Mouse (Mus musculus) stomach, embryonic 15.5 days (tissue): ENCODE results near the gene Emb. TPM values are rescaled to one million over a fixed set of nuclear protein-coding genes. Genes with fewer than 3 reads are reported as not detected.
"Not testable (repeated sequence)": the region's sequence is repeated elsewhere in the genome, so short reads cannot be mapped to it uniquely, and the experiment has no call there.

ENCODE experiments used
- ATAC-seq: fragments of 200-750 bp; cut with Nextera tagmentation; 2 replicates; pipeline ENCODE4 v1.8.0; 2017; ENCODE audit warnings: low read depth, moderate number of reproducible peaks, moderate TSS enrichment; ENCODE audit not compliant: insufficient read depth, low FRiP score
- H3K27ac ChIP-seq: fragments of 300-500 bp; sonication (generic); 2 replicates; pipeline ENCODE4 v1.5.1; 2015; ENCODE audit warnings: mild to moderate bottlenecking, inconsistent platforms
- H3K27me3 ChIP-seq: fragments of 300-500 bp; sonication (generic); replicated peaks from 2 replicates; pipeline ENCODE4 v1.6.1; 2015; ENCODE audit warnings: inconsistent platforms
- H3K36me3 ChIP-seq: fragments of 300-500 bp; sonication (generic); 2 replicates; pipeline ENCODE4 v1.6.1; 2015; ENCODE audit warnings: inconsistent platforms
- H3K4me1 ChIP-seq: fragments of 300-500 bp; sonication (generic); 2 replicates; pipeline ENCODE4 v1.6.1; 2015; ENCODE audit warnings: inconsistent platforms
- H3K4me2 ChIP-seq: fragments of 300-500 bp; sonication (generic); 2 replicates; pipeline ENCODE4 v1.6.1; 2015; ENCODE audit warnings: mild to moderate bottlenecking, inconsistent platforms
- H3K4me3 ChIP-seq: fragments of 300-500 bp; sonication (generic); replicated peaks from 2 replicates; pipeline ENCODE4 v1.5.1; 2015; ENCODE audit warnings: inconsistent platforms
- H3K9ac ChIP-seq: fragments of 300-500 bp; sonication (generic); 2 replicates; pipeline ENCODE4 v1.6.1; 2015; ENCODE audit warnings: inconsistent platforms
- H3K9me3 ChIP-seq: fragments of 300-500 bp; sonication (generic); 2 replicates; pipeline ENCODE4 v1.6.1; 2016; ENCODE audit warnings: inconsistent platforms
- WGBS: fragments of 180-500 bp; shearing (Covaris S2); methylation state at CpG from one replicate; pipeline ENCODE4 v1.1.7; 2015; 5-methylcytosine and 5-hydroxymethylcytosine counted together
- polyA plus RNA-seq: library from polyadenylated mRNA; unstranded; fragments of >200 nt; fragmentation: Nextera tagmentation; extraction: Ambion mirVana; gene quantifications from 2 replicates; pipeline ENCODE4 v1.2.1, GENCODE M21; 2015

Emb gene
- polyA plus RNA-seq: 23.2 and 26.6 TPM in 2 replicates

DNA sequence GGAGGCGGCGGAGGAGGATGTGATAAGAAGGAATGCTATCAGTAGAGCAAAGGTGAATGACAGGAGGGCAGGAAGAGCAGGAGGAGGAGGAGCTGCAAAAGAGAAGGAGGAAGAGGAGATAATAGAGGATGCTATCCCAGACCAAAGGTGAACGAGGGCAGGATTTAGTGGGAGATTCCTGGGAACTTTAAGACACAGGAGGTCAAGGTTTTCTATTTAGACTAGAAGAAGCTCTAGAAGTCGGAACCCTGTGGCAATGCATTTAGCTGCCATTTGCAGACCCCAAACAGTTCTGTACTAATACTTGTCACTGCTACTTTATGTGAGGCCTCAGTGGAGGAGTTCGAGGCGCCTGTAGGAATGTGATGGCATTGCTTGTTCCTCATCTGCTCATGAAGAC is at the start of gene Emb:
Gene Emb (plus strand): TSS at position 301 of the 400 bp plus-strand sequence.
- Histone ChIP-seq H3K4me3 (no peak within 1 kb of the TSS), H3K9ac (no peak within 1 kb of the TSS), H3K27me3 (no peaks in the 10 kb centered on the region), H3K9me3 (no peaks in the 10 kb centered on the region), H3K4me1 (no peaks in the 10 kb centered on the region), H3K36me3 (no peaks in the 10 kb centered on the region), H3K4me2 (no peak within 1 kb of the TSS), H3K27ac (no peak within 1 kb of the TSS)
- no peak for ATAC-seq
- WGBS: 54% methylated on average over 6 of the region's 6 CpGs

DNA sequence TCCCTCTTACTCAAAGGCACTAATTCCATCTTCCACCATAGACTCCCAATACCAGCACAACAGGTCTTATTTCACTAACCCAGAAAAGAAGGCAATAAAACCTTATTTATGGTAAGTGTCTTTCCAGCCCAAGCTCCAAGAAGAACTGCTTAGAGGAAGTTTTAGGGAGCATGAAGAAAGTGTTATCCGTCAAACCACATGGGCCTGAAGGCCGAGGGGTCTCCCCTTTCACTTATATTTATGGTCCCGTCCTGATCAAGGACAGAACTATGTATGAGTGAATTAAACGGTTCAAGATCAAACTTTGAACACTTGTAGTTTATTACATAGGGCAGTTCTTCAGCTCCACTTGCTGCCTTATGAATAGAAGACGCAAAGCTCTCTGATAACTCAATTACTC is 44.4 kb upstream of the Emb start:
- H3K36me3 ChIP-seq: no peaks in the 10 kb centered on the region
- H3K27ac ChIP-seq: no peak overlapping the region
- no peaks in the 10 kb centered on the region for H3K9me3 ChIP-seq
- H3K4me1 ChIP-seq: no peaks in the 10 kb centered on the region
- H3K9ac ChIP-seq: no peak overlapping the region
- H3K27me3 ChIP-seq: no peaks in the 10 kb centered on the region
- no peak for ATAC-seq
- no peak overlapping the region for H3K4me2 ChIP-seq
- H3K4me3 ChIP-seq: no peak overlapping the region
- 82% methylated on average over 5 of the region's 5 CpGs for WGBS

DNA sequence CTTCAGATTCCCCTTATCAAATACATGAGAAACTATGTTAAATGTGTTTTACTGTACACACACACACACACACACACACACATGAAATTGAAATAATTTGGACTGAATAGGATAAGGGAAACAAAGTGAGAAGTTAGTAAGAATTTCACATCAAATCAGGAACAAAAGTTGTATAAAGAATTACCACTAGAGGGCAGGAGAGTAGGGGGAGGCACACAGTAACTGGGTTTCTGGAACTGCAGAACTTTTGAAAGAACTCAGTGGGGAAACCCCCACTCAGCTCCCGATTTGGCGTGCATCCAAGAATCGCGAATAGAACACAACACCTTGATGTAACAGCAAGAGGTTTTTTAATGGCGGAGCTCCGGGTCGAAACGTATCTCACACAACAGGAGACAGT is 43.3 kb upstream of the Emb start:
- H3K27ac ChIP-seq: no peak overlapping the region
- no peak for ATAC-seq
- H3K4me2 ChIP-seq: no peak overlapping the region

DNA sequence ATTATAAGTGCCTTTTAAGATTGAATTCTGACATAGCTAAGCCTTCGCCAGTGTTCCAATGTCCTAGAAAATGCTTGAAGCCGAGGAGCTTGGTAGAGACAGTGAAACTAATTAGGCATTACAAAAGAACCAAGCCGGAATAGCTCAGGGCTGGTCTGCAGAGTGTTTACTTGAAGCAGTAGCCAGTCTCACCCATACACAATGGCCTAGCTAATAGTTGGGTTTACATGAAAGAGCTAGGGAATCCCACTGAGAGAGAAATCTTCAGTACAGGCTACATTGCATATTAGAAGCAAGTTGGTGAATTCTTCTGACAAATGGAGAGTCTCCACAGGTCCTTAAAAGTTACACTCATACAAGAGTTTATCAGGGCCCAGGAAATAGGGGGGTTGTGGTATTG is 27.4 kb upstream of the Emb start:
- not testable (repeated sequence) for ATAC-seq, H3K9ac ChIP-seq, H3K9me3 ChIP-seq, H3K4me2 ChIP-seq, H3K4me1 ChIP-seq, H3K36me3 ChIP-seq, H3K4me3 ChIP-seq, H3K27me3 ChIP-seq, H3K27ac ChIP-seq
- 77% methylated on average over 3 of the region's 3 CpGs for WGBS

More for the DNA sequence above, 43.3 kb upstream of the Emb start:
- Histone ChIP-seq H3K4me1 (no peaks in the 10 kb centered on the region), H3K27me3 (no peaks in the 10 kb centered on the region), H3K4me3 (no peak overlapping the region), H3K36me3 (no peaks in the 10 kb centered on the region), H3K9ac (no peak overlapping the region), H3K9me3 (no peaks in the 10 kb centered on the region)
- 93% methylated on average over 8 of the region's 8 CpGs for WGBS

DNA sequence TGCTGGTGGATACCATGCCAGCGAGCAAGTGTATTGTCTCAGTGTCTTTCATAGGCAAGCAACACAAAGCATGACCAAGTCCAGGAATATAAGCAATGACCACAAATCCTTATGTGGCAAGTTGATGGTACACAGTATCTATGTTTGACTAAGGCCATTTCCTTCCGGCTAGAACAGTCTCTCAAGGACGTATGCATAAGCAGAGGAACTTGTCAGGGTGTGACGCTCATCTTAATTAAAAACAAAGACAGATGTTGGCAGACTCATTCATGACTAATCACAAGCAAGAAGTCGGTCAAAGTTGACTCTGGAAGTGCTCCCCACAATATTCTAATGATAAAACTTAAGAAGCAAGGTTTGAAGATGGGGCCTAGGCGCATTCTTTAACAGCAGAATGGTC is 25.0 kb upstream of the Emb start:
- no peak overlapping the region for H3K27ac ChIP-seq
- ATAC-seq: no peak
- H3K36me3 ChIP-seq: no peaks in the 10 kb centered on the region
- no peaks in the 10 kb centered on the region for H3K4me1 ChIP-seq
- H3K9me3 ChIP-seq: no peaks in the 10 kb centered on the region
- H3K4me3 ChIP-seq: no peak overlapping the region
- H3K27me3 ChIP-seq: no peaks in the 10 kb centered on the region
- H3K9ac ChIP-seq: no peak overlapping the region
- H3K4me2 ChIP-seq: no peak overlapping the region
- 71% methylated on average over 6 of the region's 6 CpGs for WGBS

DNA sequence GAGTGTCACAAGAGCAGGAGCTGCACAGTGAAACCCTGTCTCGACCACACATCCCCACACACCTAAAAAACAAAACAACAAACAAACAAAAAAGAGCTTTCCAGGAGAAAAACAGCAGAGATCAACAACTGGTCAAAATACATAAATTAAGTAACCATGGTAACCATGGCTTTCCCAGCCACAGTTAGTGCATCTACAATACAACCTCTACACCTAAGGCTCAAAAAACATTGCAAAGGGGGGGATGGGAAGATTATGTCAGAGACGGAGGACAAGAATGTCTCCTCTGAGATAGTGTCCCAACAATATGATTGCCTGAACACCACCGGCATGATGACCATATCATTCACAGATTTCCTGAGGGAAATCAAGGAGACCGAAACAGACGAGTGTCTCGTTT is 23.0 kb upstream of the Emb start:
- H3K27ac ChIP-seq: no peak overlapping the region
- ATAC-seq: no peak
- H3K4me1 ChIP-seq: no peaks in the 10 kb centered on the region
- no peaks in the 10 kb centered on the region for H3K36me3 ChIP-seq
- H3K9me3 ChIP-seq: no peaks in the 10 kb centered on the region
- no peak overlapping the region for H3K9ac ChIP-seq
- H3K4me3 ChIP-seq: no peak overlapping the region
- no peaks in the 10 kb centered on the region for H3K27me3 ChIP-seq
- no peak overlapping the region for H3K4me2 ChIP-seq
- WGBS: 91% methylated on average over 6 of the region's 6 CpGs

- WGBS: 86% methylated on average over 5 of the region's 5 CpGs
Observed at GRCm38 (mm10) chr13:117192161-117192560, 16.2 kb upstream of the Emb start.

DNA sequence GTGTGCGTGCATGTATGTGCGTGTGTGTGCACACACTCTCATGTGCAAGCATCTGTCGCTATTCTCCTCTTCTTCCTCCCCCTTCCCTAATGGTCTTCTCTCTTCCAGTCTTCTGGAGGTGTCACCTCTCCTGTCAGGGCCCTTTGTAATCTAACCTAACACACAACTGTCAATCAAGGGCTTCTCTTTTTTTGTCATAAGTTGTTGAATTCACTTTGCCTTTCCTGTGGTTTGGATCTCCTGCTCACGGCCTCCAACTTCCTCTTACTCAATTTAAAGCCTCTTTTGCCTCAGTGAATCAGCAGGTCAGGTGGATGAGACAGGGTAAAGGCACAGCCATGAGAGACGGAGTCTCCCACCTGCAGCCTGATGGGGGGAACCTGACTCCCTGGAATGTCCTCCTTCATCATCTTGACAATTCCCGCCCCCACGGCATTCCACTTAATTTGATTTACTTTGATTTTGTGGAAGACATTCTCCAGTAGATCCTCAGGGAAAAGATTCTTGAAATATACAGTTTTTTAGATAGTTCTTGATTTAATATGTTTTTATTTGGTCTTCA is 14.8 kb upstream of the Emb start:
- Histone ChIP-seq H3K27ac (no peak overlapping the region), H3K4me3 (no peak overlapping the region), H3K9ac (no peak overlapping the region), H3K27me3 (no peaks in the 10 kb centered on the region), H3K36me3 (no peaks in the 10 kb centered on the region), H3K4me1 (no peaks in the 10 kb centered on the region), H3K9me3 (no peaks in the 10 kb centered on the region), H3K4me2 (no peak overlapping the region)
- ATAC-seq: no peak
- 56% methylated on average over 7 of the region's 7 CpGs for WGBS

More at GRCm38 (mm10) chr13:117192161-117192560, 16.2 kb upstream of the Emb start:
- H3K27me3 ChIP-seq: no peaks in the 10 kb centered on the region
- H3K9ac ChIP-seq: no peak overlapping the region
- no peaks in the 10 kb centered on the region for H3K4me1 ChIP-seq
- ATAC-seq: no peak
- H3K27ac ChIP-seq: no peak overlapping the region
- H3K4me3 ChIP-seq: no peak overlapping the region
- H3K9me3 ChIP-seq: no peaks in the 10 kb centered on the region
- H3K4me2 ChIP-seq: no peak overlapping the region
- no peaks in the 10 kb centered on the region for H3K36me3 ChIP-seq

GRCm38 (mm10) chr13:117195569-117196495 is 12.5 kb upstream of the Emb start:
- Histone ChIP-seq H3K4me3 (no peak overlapping the region), H3K27me3 (no peaks in the 10 kb centered on the region), H3K9me3 (no peaks in the 10 kb centered on the region), H3K9ac (no peak overlapping the region), H3K4me2 (no peak overlapping the region), H3K4me1 (no peaks in the 10 kb centered on the region), H3K27ac (no peak overlapping the region), H3K36me3 (no peaks in the 10 kb centered on the region)
- no peak for ATAC-seq
- WGBS: 82% methylated on average over 13 of the region's 13 CpGs

DNA sequence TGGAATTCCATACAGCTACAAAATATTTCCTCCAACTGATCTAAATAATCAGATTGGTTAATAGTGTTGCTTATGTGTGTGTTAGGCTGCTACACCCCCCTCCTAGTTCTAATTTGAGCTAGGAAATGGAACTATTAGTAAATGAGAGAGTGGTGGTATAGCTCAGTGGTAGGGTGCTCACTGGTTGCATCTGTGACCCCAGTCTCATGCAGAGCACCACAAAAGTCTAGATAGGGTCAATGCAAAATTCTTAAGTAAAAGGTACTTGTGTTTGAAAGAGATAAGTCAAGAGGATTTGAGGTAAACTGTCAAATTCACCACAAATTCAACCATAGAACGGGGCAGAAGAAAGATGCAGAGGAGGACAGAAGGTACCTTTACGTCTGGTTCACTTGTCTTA is 10.7 kb upstream of the Emb start:
- no peaks in the 10 kb centered on the region for H3K36me3 ChIP-seq
- H3K9me3 ChIP-seq: no peaks in the 10 kb centered on the region
- H3K27ac ChIP-seq: no peak overlapping the region
- no peak overlapping the region for H3K9ac ChIP-seq
- H3K4me1 ChIP-seq: no peaks in the 10 kb centered on the region
- ATAC-seq: no peak
- no peak overlapping the region for H3K4me2 ChIP-seq
- H3K27me3 ChIP-seq: no peaks in the 10 kb centered on the region
- no peak overlapping the region for H3K4me3 ChIP-seq
- 89% methylated on average over 2 of the region's 2 CpGs for WGBS

DNA sequence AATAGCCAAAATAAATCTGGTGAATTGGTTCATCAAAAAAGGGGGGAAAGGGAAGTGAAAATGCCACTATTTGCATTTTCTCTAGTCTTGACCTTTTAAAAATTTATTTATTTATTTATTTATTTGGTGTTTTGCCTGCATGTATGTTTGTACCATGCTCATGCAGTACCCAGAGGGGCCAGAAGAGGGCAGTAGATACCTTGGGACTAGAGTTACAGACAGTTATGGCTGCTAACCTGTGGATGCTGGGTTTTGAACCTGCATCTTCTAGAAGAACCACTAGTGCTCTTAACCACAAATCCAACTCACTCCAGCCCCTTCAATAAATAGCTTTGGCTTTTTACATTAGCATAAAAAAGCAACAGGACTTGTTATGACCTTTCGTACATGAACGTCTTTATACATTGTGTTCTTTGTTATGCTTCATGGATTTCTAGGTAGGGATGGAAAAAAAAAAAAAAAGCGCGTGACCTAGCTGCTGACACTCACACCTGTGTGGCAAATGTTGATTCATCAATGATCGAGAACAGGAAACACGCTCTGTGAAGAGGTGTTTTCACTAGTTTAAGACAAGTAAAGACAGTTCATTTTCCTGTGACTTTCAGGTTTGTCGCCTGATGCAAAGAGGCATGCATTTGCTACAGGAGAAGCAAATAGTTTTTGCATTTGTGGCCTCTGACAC is 9.8 kb upstream of the Emb start:
- Histone ChIP-seq H3K36me3 (no peaks in the 10 kb centered on the region), H3K4me2 (no peak overlapping the region), H3K4me1 (no peaks in the 10 kb centered on the region), H3K4me3 (no peak overlapping the region), H3K9me3 (no peaks in the 10 kb centered on the region), H3K9ac (no peak overlapping the region), H3K27me3 (no peaks in the 10 kb centered on the region), H3K27ac (no peak overlapping the region)
- ATAC-seq: no peak
- WGBS: 82% methylated on average over 7 of the region's 7 CpGs
